Mouse (Mus musculus) testis, adult 2 months (tissue): ENCODE measurements around the gene Htra3.

Experiments
- CTCF ChIP-seq: fragments of 200-500 bp; IDR thresholded peaks from 2 replicates; pipeline ENCODE4 v1.5.1; 2012; ENCODE audit warnings: low read depth, mild to moderate bottlenecking, inconsistent platforms, low read length, moderate library complexity; ENCODE audit not compliant: control insufficient read depth, insufficient read depth, insufficient replicate concordance
- POLR2A ChIP-seq: fragments of 200-500 bp; IDR thresholded peaks from 2 replicates; pipeline ENCODE4 v1.6.1; 2012; ENCODE audit warnings: low read depth, mild to moderate bottlenecking, inconsistent platforms, low read length, moderate library complexity; ENCODE audit not compliant: control insufficient read depth

GRCm38 (mm10) chr5:35674081-35674555, 5.5 kb downstream of the Htra3 start:
- TF ChIP-seq CTCF (no peak), POLR2A (no peak)
